Mouse (Mus musculus) ES-Bruce4 (cell line): ENCODE results near the gene Tspo.

Experiments used
- CTCF ChIP-seq: IDR thresholded peaks from one replicate; pipeline ENCODE4 v1.8.1; 2011; ENCODE audit warnings: low read depth, low read length
- POLR2A ChIP-seq: IDR thresholded peaks from one replicate; pipeline ENCODE4 v1.8.1; 2011; ENCODE audit warnings: low read length; ENCODE audit not compliant: insufficient read depth

GRCm38 (mm10) chr15:83515018-83515417, 48.4 kb upstream of the Tspo start:
- TF ChIP-seq POLR2A (no peak), CTCF (no peak)
